Mouse (Mus musculus) adrenal gland, adult 8-10 months (tissue): ENCODE measurements around the gene Psmd12. TPM values are rescaled to one million over a fixed set of nuclear protein-coding genes. Genes with fewer than 3 reads are reported as not detected.

ENCODE experiments used
- total RNA-seq, 4 experiments: library from RNA; stranded (reverse); gene quantifications; 2 replicates each; pipeline ENCODE4 v1.2.4; 2022

Gene Psmd12
- total RNA-seq, 4 experiments from 2014 or later: 76.5 to 101 (median 86.8) TPM

Other genes starting within 250 kb of the Psmd12 start
- 10 to 100 TPM in 3 of 4 experiments, 1 to 10 TPM in 1; 9.5 to 13.2 (median 12.1) TPM for gene Pitpnc1, start 8.8 kb upstream of the Psmd12 start, total RNA-seq
- gene Helz, start 68.4 kb downstream of the Psmd12 start, total RNA-seq: 10 to 100 TPM; 28.9 to 43.1 (median 34.7) TPM
- under 1 TPM in 2 of 4 experiments, not detected in 2; 0.21 to 0.28 TPM for gene Cacng1, start 237.0 kb downstream of the Psmd12 start, total RNA-seq